8 mouse cellular contexts compared by ENCODE assay signal in genomic region chr13:85288843-85289713, GRCm38 (mm10). TPM values are rescaled to one million over a fixed set of nuclear protein-coding genes. Genes with fewer than 3 reads are reported as not detected.
DNase-seq lines count a peak whose midpoint lies in the region; ATAC-seq lines count a peak whose summit lies in the region.

Gene Rasa1 (minus strand): TSS chr13:85289130.

- H3K27ac ChIP-seq in hindbrain, embryonic 12.5 days = peak within 1 kb of the TSS; percentile 100

- H3K27me3 ChIP-seq in hindbrain, embryonic 12.5 days = no peaks in the 10 kb centered on the region

- peak; percentile 99 for ATAC-seq in hindbrain, embryonic 12.5 days (ENCODE audit: low FRiP score)

- peak within 1 kb of the TSS; percentile 66 for H3K4me2 ChIP-seq in hindbrain, embryonic 12.5 days (replicated peaks)

- H3K4me3 ChIP-seq in hindbrain, embryonic 12.5 days = peak within 1 kb of the TSS; percentile 96

- under 1% methylated on average over 81 of the region's 97 CpGs for WGBS in hindbrain, embryonic 12.5 days

- H3K4me1 ChIP-seq in hindbrain, embryonic 12.5 days = peaks cover 7% of the 10 kb centered on the region

- H3K9ac ChIP-seq in hindbrain, embryonic 12.5 days = peak within 1 kb of the TSS; percentile 96

- peak; percentile 97 for DNase-seq in NIH3T3 (ENCODE audit: low read depth)
- peak; percentile 96 to 98 for DNase-seq in cerebellum, postnatal 10 days
- peak; percentile 88 to 91 for DNase-seq in frontal cortex, postnatal 10 days (ENCODE audit: low spot score in 2 of 2)
- DNase-seq in layer of hippocampus, postnatal 25 days (ENCODE audit: extremely low spot score in 1 of 2, low spot score in 1 of 2) = peak; percentile 85 to 89
- peak; percentile 94 for DNase-seq in lung, postnatal 25 days (ENCODE audit: low spot score)
- peak; percentile 97 for DNase-seq in retina, embryonic 14.5 days (ENCODE audit: low spot score)
- peak; percentile 94 for DNase-seq in thymus, postnatal 4 days

- H3K9me3 ChIP-seq in hindbrain, embryonic 12.5 days (replicated peaks) = no peaks in the 10 kb centered on the region

- H3K36me3 ChIP-seq in hindbrain, embryonic 12.5 days = no peaks in the 10 kb centered on the region

RNA-seq across cellular contexts. Expression of gene Rasa1, which starts in this region (rescaled TPM):
- 64.2 and 69.0 TPM in 2 replicates for polyA plus RNA-seq in hindbrain, embryonic 12.5 days (2016; fragmentation: Nextera tagmentation; extraction: Ambion mirVana)
- total RNA-seq in layer of hippocampus, postnatal 25 days (2021) = 10 to 100 TPM; 60.2 to 79.1 TPM

Comparison
In these comparisons a context has a peak if more than half of its experiments do, and no peak if none do; other contexts are left out.
1. Peak in every context shown above with its lines: DNase-seq, ATAC-seq, H3K4me3 ChIP-seq and H3K27ac ChIP-seq.